Mouse (Mus musculus): ENCODE data around the gene Ubr3. TPM values are rescaled to one million over a fixed set of nuclear protein-coding genes. Genes with fewer than 3 reads are reported as not detected.

Gene Ubr3
- polyA plus RNA-seq, 1 experiment from 2014 or later = 11.7 TPM

- WGBS = 85% methylated on average over 5 of the region's 5 CpGs
- Histone ChIP-seq H3K4me1 (peaks cover 4% of the 10 kb centered on the region; the same call in 1 of the 2 replicates), H3K27me3 (no peaks in the 10 kb centered on the region), H3K27ac (replicated peaks) (no peak overlapping the region), H3K9ac (no peak overlapping the region), H3K4me2 (replicated peaks) (no peak overlapping the region), H3K4me3 (replicated peaks) (no peak overlapping the region), H3K9me3 (replicated peaks) (no peaks in the 10 kb centered on the region), H3K36me3 (no peaks in the 10 kb centered on the region)
- no peak for ATAC-seq (ENCODE audit: insufficient number of reproducible peaks, low FRiP score, low TSS enrichment, low read depth)
Observed at GRCm38 (mm10) chr2:70034895-70035294, 137.8 kb downstream of the Ubr3 start.

GRCm38 (mm10) chr2:70035358-70035757 is 138.3 kb downstream of the Ubr3 start:
- no peak overlapping the region for H3K9ac ChIP-seq
- 71% methylated on average over 1 of the region's 1 CpGs for WGBS
- H3K4me2 ChIP-seq (replicated peaks) = no peak overlapping the region
- H3K4me1 ChIP-seq = peaks cover 4% of the 10 kb centered on the region; the same call in 1 of the 2 replicates
- H3K27me3 ChIP-seq = no peaks in the 10 kb centered on the region
- H3K4me3 ChIP-seq (replicated peaks) = no peak overlapping the region
- H3K27ac ChIP-seq (replicated peaks) = no peak overlapping the region
- no peak for ATAC-seq (ENCODE audit: insufficient number of reproducible peaks, low FRiP score, low TSS enrichment, low read depth)
- H3K9me3 ChIP-seq (replicated peaks) = no peaks in the 10 kb centered on the region
- H3K36me3 ChIP-seq = no peaks in the 10 kb centered on the region

GRCm38 (mm10) chr2:70037221-70037620 is 140.2 kb downstream of the Ubr3 start:
- H3K4me2 ChIP-seq (replicated peaks) = no peak overlapping the region
- no peaks in the 10 kb centered on the region for H3K36me3 ChIP-seq
- no peaks in the 10 kb centered on the region for H3K9me3 ChIP-seq (replicated peaks)
- no peak overlapping the region for H3K27ac ChIP-seq (replicated peaks)
- no peak for ATAC-seq (ENCODE audit: insufficient number of reproducible peaks, low FRiP score, low TSS enrichment, low read depth)
- H3K27me3 ChIP-seq = no peaks in the 10 kb centered on the region
- 72% methylated on average over 8 of the region's 8 CpGs for WGBS
- no peak overlapping the region for H3K4me3 ChIP-seq (replicated peaks)
- H3K4me1 ChIP-seq = peaks cover 4% of the 10 kb centered on the region; the same call in 1 of the 2 replicates
- H3K9ac ChIP-seq = no peak overlapping the region

DNA sequence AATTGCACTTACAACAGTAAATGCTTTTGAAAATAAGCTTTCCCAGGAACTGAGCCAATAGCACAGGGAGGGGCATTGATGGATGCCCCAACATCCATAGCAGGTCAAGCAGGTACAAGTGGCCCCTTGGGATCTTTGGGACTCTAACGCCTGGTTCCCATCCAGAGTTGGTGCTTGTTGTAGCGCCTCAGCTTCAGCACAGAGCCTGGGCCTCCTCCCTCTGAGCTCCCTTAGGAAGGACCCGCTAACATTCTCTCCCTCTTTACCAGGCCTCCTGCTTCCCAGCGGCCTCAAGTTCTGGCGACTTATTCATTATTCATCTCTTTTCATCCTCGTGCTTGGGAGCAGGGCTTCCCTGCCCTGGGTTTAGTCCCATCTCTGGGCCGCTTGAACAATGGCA is 141.7 kb downstream of the Ubr3 start, which contains the start of gene Myo3b:
Myo3b (plus strand) TSS at position 375 of the 400 bp plus-strand sequence.
- Histone ChIP-seq H3K27ac (replicated peaks) (no peak within 1 kb of the TSS), H3K4me1 (peaks cover 4% of the 10 kb centered on the region; the same call in 1 of the 2 replicates), H3K27me3 (no peaks in the 10 kb centered on the region), H3K9ac (no peak within 1 kb of the TSS), H3K36me3 (no peaks in the 10 kb centered on the region), H3K9me3 (replicated peaks) (no peaks in the 10 kb centered on the region), H3K4me3 (replicated peaks) (no peak within 1 kb of the TSS), H3K4me2 (replicated peaks) (no peak within 1 kb of the TSS)
- no peak for ATAC-seq (ENCODE audit: insufficient number of reproducible peaks, low FRiP score, low TSS enrichment, low read depth)
- WGBS = 23% methylated on average over 7 of the region's 7 CpGs

DNA sequence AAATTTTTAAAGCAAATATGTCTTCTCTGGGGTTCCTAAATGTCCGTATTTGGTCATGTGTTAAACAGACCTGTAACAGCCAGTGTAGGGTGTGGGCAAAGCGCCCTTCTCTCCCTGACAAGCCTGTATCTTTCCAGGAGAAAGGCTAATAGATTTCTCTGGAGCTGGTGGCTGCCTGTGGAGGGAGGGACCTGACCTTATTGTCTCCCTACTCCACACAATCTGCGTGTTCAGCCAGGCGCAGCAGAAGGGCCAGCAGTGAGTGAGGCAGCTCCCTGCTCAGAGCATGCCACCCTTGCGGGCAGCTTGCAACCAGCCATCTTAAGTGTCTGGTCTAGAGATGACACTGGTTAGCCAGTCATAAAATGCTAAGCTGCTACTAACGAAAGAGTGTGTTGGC is 147.4 kb downstream of the Ubr3 start:
- Histone ChIP-seq H3K27ac (replicated peaks) (no peak overlapping the region), H3K27me3 (no peaks in the 10 kb centered on the region), H3K36me3 (no peaks in the 10 kb centered on the region), H3K4me1 (no peaks in the 10 kb centered on the region), H3K4me2 (replicated peaks) (no peak overlapping the region), H3K4me3 (replicated peaks) (no peak overlapping the region), H3K9me3 (replicated peaks) (no peaks in the 10 kb centered on the region), H3K9ac (no peak overlapping the region)
- WGBS = 55% methylated on average over 6 of the region's 6 CpGs
- ATAC-seq (ENCODE audit: insufficient number of reproducible peaks, low FRiP score, low TSS enrichment, low read depth) = no peak

DNA sequence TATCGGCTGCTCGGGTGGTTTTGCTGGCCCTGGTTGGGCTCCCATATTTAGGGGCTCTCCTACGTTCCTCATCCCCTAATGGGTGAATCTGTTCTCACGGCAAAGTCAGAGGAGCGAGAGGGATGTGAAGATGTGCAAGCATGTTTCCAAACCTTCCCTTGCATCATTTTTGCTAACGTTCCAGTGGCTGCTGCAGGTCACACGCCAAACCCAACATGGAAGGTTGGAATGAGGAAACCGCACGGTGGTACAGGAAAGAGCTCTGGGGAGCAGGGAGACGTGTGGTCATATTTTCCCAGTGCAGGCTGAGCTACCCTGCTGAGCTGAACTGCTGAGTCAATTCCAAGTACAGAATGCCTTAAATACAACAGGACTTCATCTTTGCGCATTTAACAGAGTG is 150.8 kb downstream of the Ubr3 start:
- Histone ChIP-seq H3K27ac (replicated peaks) (no peak overlapping the region), H3K4me2 (replicated peaks) (no peak overlapping the region), H3K4me1 (no peaks in the 10 kb centered on the region), H3K36me3 (no peaks in the 10 kb centered on the region), H3K9ac (no peak overlapping the region), H3K9me3 (replicated peaks) (no peaks in the 10 kb centered on the region), H3K27me3 (no peaks in the 10 kb centered on the region), H3K4me3 (replicated peaks) (no peak overlapping the region)
- ATAC-seq (ENCODE audit: insufficient number of reproducible peaks, low FRiP score, low TSS enrichment, low read depth) = no peak
- WGBS = 87% methylated on average over 11 of the region's 11 CpGs

- H3K27ac ChIP-seq (replicated peaks) = no peak overlapping the region
- H3K36me3 ChIP-seq = no peaks in the 10 kb centered on the region
- no peaks in the 10 kb centered on the region for H3K4me1 ChIP-seq
- 81% methylated on average over 9 of the region's 9 CpGs for WGBS
- H3K27me3 ChIP-seq = no peaks in the 10 kb centered on the region
- ATAC-seq (ENCODE audit: insufficient number of reproducible peaks, low FRiP score, low TSS enrichment, low read depth) = no peak
- H3K9me3 ChIP-seq (replicated peaks) = no peaks in the 10 kb centered on the region
- no peak overlapping the region for H3K9ac ChIP-seq
- H3K4me2 ChIP-seq (replicated peaks) = no peak overlapping the region
- H3K4me3 ChIP-seq (replicated peaks) = no peak overlapping the region
Observed at GRCm38 (mm10) chr2:70053803-70054202, 156.8 kb downstream of the Ubr3 start.

- Histone ChIP-seq H3K9ac (no peak overlapping the region), H3K27me3 (no peaks in the 10 kb centered on the region), H3K4me3 (replicated peaks) (no peak overlapping the region), H3K4me2 (replicated peaks) (no peak overlapping the region), H3K4me1 (no peaks in the 10 kb centered on the region), H3K9me3 (replicated peaks) (no peaks in the 10 kb centered on the region), H3K36me3 (no peaks in the 10 kb centered on the region), H3K27ac (replicated peaks) (no peak overlapping the region)
- no peak for ATAC-seq (ENCODE audit: insufficient number of reproducible peaks, low FRiP score, low TSS enrichment, low read depth)
- WGBS = 86% methylated on average over 4 of the region's 4 CpGs
Observed at GRCm38 (mm10) chr2:70058201-70058600, 161.2 kb downstream of the Ubr3 start.

GRCm38 (mm10) chr2:70060359-70061345 is 163.6 kb downstream of the Ubr3 start:
- H3K9me3 ChIP-seq (replicated peaks) = no peaks in the 10 kb centered on the region
- no peak overlapping the region for H3K9ac ChIP-seq
- H3K27ac ChIP-seq (replicated peaks) = no peak overlapping the region
- no peak for ATAC-seq (ENCODE audit: insufficient number of reproducible peaks, low FRiP score, low TSS enrichment, low read depth)
- no peaks in the 10 kb centered on the region for H3K36me3 ChIP-seq
- 35% methylated on average over 11 of the region's 11 CpGs for WGBS
- H3K4me3 ChIP-seq (replicated peaks) = no peak overlapping the region
- no peak overlapping the region for H3K4me2 ChIP-seq (replicated peaks)
- no peaks in the 10 kb centered on the region for H3K4me1 ChIP-seq
- H3K27me3 ChIP-seq = no peaks in the 10 kb centered on the region

DNA sequence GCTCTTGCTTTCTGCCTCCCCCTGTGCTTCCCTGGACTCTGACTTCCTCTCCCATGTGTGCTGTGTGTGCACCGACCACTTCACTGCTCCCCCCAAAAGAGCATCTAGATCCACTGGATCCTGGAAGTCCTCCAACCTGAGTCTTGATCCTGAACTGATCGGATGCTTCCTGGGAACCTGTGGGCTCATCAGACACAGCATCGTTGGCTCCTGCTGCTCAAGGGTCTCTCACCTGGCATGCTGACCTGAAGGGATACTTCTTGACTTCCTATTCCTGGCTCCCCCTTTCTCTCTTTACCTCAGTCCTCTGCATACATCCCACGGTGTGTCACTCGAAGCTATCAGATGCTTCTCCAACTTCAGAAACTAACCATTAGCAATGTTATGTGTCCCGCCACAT is 168.1 kb downstream of the Ubr3 start:
- Histone ChIP-seq H3K36me3 (no peaks in the 10 kb centered on the region), H3K4me1 (no peaks in the 10 kb centered on the region)
- 83% methylated on average over 6 of the region's 6 CpGs for WGBS

DNA sequence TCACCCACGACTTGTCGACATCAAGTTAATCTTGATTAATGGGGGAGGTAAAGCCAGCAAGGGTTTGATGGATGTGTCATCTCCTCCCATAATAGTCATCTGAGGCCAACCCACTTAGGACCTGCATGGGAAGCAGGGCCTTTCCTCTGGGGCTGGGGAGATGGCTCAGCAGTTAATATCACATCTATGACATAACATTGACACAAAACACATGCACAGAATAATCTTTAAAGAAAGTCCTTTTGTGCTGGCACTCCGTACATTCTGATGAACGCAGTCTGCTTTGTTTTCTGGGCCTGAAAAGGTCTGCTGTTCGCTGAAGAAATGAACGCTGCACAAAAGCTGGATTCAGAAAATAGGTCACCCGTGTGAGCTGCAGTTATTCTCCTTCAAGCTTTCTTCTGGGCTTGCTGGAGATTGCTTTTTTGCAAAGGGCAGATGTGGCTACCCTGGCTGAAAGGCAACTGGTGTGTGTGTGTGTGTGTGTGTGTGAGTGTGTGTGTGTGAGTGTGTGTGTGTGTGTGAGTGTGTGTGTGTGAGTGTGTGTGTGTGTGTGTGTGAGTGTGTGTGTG is 168.8 kb downstream of the Ubr3 start:
- Histone ChIP-seq H3K4me1 (no peaks in the 10 kb centered on the region), H3K36me3 (no peaks in the 10 kb centered on the region), H3K27ac (replicated peaks) (no peak overlapping the region), H3K27me3 (no peaks in the 10 kb centered on the region), H3K4me2 (replicated peaks) (no peak overlapping the region), H3K4me3 (replicated peaks) (no peak overlapping the region), H3K9ac (no peak overlapping the region), H3K9me3 (replicated peaks) (no peaks in the 10 kb centered on the region)
- WGBS = 70% methylated on average over 7 of the region's 7 CpGs
- ATAC-seq (ENCODE audit: insufficient number of reproducible peaks, low FRiP score, low TSS enrichment, low read depth) = no peak

More for the DNA sequence above, 168.1 kb downstream of the Ubr3 start:
- Histone ChIP-seq H3K4me2 (replicated peaks) (no peak overlapping the region), H3K9me3 (replicated peaks) (no peaks in the 10 kb centered on the region), H3K4me3 (replicated peaks) (no peak overlapping the region), H3K9ac (no peak overlapping the region), H3K27ac (replicated peaks) (no peak overlapping the region), H3K27me3 (no peaks in the 10 kb centered on the region)
- ATAC-seq (ENCODE audit: insufficient number of reproducible peaks, low FRiP score, low TSS enrichment, low read depth) = no peak

All from embryonic facial prominence, embryonic 15.5 days (tissue).